Mouse (Mus musculus) limb, embryonic 14.5 days (tissue): ENCODE measurements around the gene Abcb9. TPM values are rescaled to one million over a fixed set of nuclear protein-coding genes. Genes with fewer than 3 reads are reported as not detected.

Experiments used
- ATAC-seq: fragments of 200-750 bp; cut with Nextera tagmentation; 2 replicates; pipeline ENCODE4 v1.8.0; 2017; ENCODE audit warnings: low read depth, moderate number of reproducible peaks, moderate TSS enrichment; ENCODE audit not compliant: low FRiP score
- DNase-seq: peaks from one replicate; pipeline ENCODE4 v3.0.0-alpha.2; 2015; ENCODE audit warnings: low spot score
- H3K27ac ChIP-seq: fragments of 300-500 bp; sonication (generic); replicated peaks from 2 replicates; pipeline ENCODE4 v1.5.1; 2014; ENCODE audit warnings: low read depth, mild to moderate bottlenecking, low read length, moderate library complexity, mixed read lengths
- H3K27me3 ChIP-seq: fragments of 300-500 bp; sonication (generic); 2 replicates; pipeline ENCODE4 v1.6.1; 2014; ENCODE audit warnings: low read length, mixed read lengths; ENCODE audit not compliant: control insufficient read depth, insufficient read depth
- H3K36me3 ChIP-seq: fragments of 300-500 bp; sonication (generic); 2 replicates; pipeline ENCODE4 v1.6.1; 2014; ENCODE audit warnings: mild to moderate bottlenecking, low read length, moderate library complexity, mixed read lengths; ENCODE audit not compliant: control insufficient read depth, insufficient read depth
- H3K4me1 ChIP-seq: fragments of 300-500 bp; sonication (generic); 2 replicates; pipeline ENCODE4 v1.6.1; 2014; ENCODE audit warnings: antibody characterized with exemption, low read length, mixed read lengths; ENCODE audit not compliant: control insufficient read depth, insufficient read depth
- H3K4me2 ChIP-seq: fragments of 300-500 bp; sonication (generic); replicated peaks from 2 replicates; pipeline ENCODE4 v1.6.1; 2014; ENCODE audit warnings: low read depth, mild to moderate bottlenecking, low read length, moderate library complexity; ENCODE audit not compliant: severe bottlenecking
- H3K4me3 ChIP-seq: fragments of 300-500 bp; sonication (generic); replicated peaks from 2 replicates; pipeline ENCODE4 v1.5.1; 2014; ENCODE audit warnings: low read length
- H3K9ac ChIP-seq: fragments of 300-500 bp; sonication (generic); 2 replicates; pipeline ENCODE4 v1.6.1; 2014; ENCODE audit warnings: mild to moderate bottlenecking, low read depth, low read length, moderate library complexity; ENCODE audit not compliant: severe bottlenecking
- H3K9me3 ChIP-seq: fragments of 300-500 bp; sonication (generic); 2 replicates; pipeline ENCODE4 v1.6.1; 2016; ENCODE audit warnings: low read length; ENCODE audit not compliant: control insufficient read depth
- POLR2A ChIP-seq: fragments of 200-500 bp; IDR thresholded peaks from 2 replicates; pipeline ENCODE4 v1.8.0; 2012; ENCODE audit warnings: inconsistent platforms, mild to moderate bottlenecking, moderate library complexity, borderline replicate concordance; ENCODE audit not compliant: insufficient read depth, insufficient read length; ENCODE audit errors: extremely low read depth
- WGBS: fragments of 180-500 bp; shearing (Covaris S2); extraction: QIAGEN DNeasy Blood & Tissue Kit; methylation state at CpG from one replicate; pipeline ENCODE4 v1.1.7; 2014; 5-methylcytosine and 5-hydroxymethylcytosine counted together
- polyA plus RNA-seq, 2 experiments: library from polyadenylated mRNA; depleted of rRNA in 1 of 2; stranded (reverse) in 1 of 2; unstranded in 1 of 2; fragments of >200 nt; fragmentation: Nextera tagmentation in 1 of 2; extraction: Ambion mirVana in 1 of 2; gene quantifications; 2 replicates each; pipeline versions ENCODE4 v1.2.1 to v1.2.3; 2012 to 2014

The Abcb9 gene
- polyA plus RNA-seq, 2 experiments: 2.2 to 2.6 TPM

DNA sequence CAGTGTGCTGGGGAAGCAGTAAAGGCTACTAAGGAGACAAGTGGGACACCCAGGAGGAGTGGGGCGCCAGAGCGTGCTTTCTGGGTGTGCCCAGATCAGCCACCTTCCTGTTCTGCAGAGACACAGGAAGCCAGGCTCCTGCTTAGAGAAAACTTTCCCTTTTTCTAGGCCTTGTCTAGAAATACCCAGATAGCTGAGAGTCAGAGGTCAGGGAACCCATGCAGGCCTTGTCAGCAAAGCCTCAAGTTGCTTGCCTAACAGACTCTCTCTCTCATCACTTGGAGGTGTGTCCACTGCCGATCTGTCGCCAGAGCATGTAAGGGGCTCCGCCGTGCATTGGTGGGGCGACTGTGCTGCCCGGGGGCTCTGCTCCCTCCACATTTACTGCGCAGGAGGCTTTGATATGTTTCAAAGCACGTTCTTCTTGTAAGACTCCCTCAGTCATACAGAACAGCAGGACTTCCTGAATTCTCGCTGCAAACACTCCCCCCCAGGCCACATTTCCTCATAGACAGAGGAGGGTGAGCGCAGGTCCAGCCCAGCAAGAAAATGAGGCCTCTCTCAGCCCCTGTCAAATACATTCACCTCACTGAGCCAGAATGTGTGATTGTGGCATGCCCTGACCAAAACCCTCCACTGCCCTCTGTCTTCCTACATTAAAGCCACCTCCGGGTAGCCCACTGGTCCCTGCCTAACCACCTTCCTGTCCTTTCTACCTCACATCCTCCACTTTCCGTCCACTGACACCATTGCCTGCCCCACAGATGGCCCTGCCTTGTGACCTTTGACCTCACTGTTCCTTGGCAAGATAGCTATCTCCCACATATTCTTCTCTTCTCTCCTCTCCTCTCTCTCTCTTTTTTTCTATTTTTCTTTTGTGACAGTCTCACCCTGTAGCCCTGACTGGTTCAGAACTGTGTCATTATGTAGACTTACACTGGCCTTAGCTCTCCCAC, 45.2 kb downstream of the Abcb9 start:
- Histone ChIP-seq H3K9ac (0 out of 2 replicates have a peak overlapping the region, but pooled peaks have one; percentile 22), H3K27me3 (no peaks in the 10 kb centered on the region), H3K4me1 (0 out of 2 replicates have a peak, but pooled peaks cover 4% of the 10 kb centered on the region), H3K27ac (peak overlapping the region; percentile 29; the same call in 1 of the 2 replicates), H3K4me3 (no peak overlapping the region), H3K36me3 (no peaks in the 10 kb centered on the region), H3K4me2 (no peak overlapping the region), H3K9me3 (no peaks in the 10 kb centered on the region)
- DNase-seq (no peak), ATAC-seq (no peak)
- no peak for TF ChIP-seq POLR2A
- 43% methylated on average over 14 of the region's 14 CpGs for WGBS

DNA sequence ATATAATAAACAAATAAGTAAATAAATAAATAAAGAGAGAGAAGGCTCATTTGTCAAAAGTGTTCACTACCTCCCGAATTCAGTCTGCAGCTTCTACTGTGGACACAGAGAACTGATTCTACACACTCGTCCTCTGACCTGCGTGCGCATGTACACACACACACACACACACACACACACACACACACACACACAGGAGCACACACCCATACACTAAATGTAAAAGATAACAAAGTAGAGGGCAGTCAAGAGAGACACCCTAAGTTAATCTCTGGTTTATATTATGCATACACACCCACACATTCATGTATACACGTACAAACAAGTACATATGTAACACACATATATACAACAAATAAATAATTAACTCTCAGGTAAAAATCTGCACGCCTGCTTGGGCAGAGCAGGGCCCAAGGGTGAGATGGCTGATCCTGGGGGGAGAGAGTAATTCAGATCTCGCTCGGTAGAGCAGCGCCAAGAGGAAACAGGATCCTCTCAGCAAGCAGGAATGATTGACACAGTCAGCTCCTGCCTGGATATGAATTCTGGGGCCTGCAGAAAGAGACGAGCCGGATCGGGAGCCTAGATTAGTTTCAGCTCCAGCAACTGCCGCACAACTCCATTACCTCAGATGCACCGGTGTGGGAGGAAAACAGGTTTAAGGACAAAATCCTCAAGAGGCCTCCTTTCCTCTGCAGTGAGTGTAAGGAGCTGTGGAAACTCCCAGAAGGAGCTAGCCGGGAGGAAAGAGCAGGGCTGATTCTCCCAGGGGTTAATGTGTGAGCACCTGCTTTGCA, 46.2 kb downstream of the Abcb9 start:
- TF ChIP-seq POLR2A: no peak
- WGBS: 62% methylated on average over 15 of the region's 15 CpGs
- Histone ChIP-seq H3K36me3 (no peaks in the 10 kb centered on the region), H3K9ac (0 out of 2 replicates have a peak overlapping the region, but pooled peaks have one; percentile 22), H3K9me3 (no peaks in the 10 kb centered on the region), H3K27ac (peak overlapping the region; percentile 29; the same call in 1 of the 2 replicates), H3K4me2 (no peak overlapping the region), H3K4me3 (no peak overlapping the region), H3K4me1 (0 out of 2 replicates have a peak, but pooled peaks cover 4% of the 10 kb centered on the region), H3K27me3 (no peaks in the 10 kb centered on the region)
- DNase-seq: no peak
- ATAC-seq: no peak

DNA sequence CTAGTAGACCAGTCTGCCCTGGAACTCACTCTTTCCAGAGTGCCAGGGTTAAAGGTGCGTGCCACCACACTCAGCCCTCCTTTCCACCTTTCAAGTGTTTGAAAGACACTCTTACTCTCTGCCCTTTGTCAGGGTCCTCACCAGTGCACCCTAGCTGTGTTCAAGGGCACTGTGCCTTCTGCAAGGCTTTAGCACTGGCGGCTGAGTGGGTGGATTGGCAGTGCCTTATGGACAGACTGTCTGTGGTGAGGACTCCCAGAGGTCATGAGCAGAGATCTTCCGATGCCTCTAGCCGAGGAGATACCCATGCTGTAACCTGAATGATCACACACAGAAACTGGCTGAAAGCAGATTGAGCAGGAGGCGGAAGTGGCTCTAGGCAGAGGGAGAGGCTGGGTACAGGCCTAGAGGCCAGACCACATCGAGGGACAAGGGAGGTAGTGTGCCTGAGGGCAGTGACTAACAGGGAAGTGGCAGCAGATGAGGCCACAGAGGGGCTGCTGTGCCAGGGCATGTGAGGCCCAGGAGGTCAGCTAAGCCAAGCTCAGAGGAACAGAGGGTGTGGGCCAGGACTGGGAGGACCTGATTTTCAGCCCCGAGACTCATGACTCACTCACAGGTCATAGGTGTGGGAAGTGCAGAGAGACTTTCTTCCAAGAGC, 48.7 kb downstream of the Abcb9 start:
- DNase-seq (no peak), ATAC-seq (no peak)
- no peak overlapping the region for H3K4me3 ChIP-seq
- H3K27ac ChIP-seq: no peak overlapping the region
- no peaks in the 10 kb centered on the region for H3K9me3 ChIP-seq
- H3K4me2 ChIP-seq: no peak overlapping the region
- no peaks in the 10 kb centered on the region for H3K27me3 ChIP-seq
- H3K4me1 ChIP-seq: 0 out of 2 replicates have a peak, but pooled peaks cover 4% of the 10 kb centered on the region
- H3K36me3 ChIP-seq: no peaks in the 10 kb centered on the region
- no peak overlapping the region for H3K9ac ChIP-seq
- WGBS: 82% methylated on average over 7 of the region's 7 CpGs
- TF ChIP-seq POLR2A: no peak

DNA sequence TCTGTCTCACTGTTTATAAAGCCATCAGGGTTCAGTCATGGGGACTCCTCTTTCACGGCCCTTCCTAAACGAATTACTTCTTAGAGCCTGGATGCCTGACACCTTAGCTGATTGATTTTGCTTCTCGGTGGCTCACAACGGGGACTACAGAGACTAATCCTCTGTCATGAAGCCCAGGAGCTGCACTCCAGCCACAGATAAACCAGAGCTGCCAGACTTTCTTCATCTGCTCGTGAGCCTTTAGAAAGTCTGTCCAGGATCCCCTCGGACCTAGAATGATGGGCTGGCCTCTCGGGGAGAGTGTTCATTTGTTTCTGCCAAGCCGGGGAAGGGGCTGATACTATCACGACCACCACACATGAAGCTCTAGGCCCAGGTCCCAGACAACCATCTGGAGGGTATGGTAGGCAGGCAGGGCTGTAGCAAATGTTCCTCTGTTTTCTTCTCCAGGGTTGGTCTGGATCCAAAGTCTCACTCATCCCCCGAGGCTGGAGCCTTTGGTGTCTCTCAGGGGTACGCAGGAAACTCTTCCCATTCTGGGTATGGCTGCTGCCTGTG, 50.1 kb downstream of the Abcb9 start:
- H3K4me3 ChIP-seq: no peak overlapping the region
- ATAC-seq: no peak
- 34% methylated on average over 11 of the region's 11 CpGs for WGBS
- TF ChIP-seq POLR2A: no peak
- H3K9me3 ChIP-seq: no peaks in the 10 kb centered on the region
- no peak for DNase-seq
- 0 out of 2 replicates have a peak, but pooled peaks cover 4% of the 10 kb centered on the region for H3K4me1 ChIP-seq
- no peak overlapping the region for H3K9ac ChIP-seq
- H3K4me2 ChIP-seq: no peak overlapping the region
- no peaks in the 10 kb centered on the region for H3K36me3 ChIP-seq
- no peak overlapping the region for H3K27ac ChIP-seq
- no peaks in the 10 kb centered on the region for H3K27me3 ChIP-seq
